Mouse (Mus musculus) liver, postnatal 0 days (tissue): Measurements from ENCODE around the gene Rap1b.

Experiments
- CTCF ChIP-seq: sonication (generic); IDR thresholded peaks from 2 replicates; pipeline ENCODE4 v1.5.1; 2016; ENCODE audit warnings: antibody characterized with exemption, low read depth
- EP300 ChIP-seq: IDR thresholded peaks from 2 replicates; pipeline ENCODE4 v1.6.1; 2016; ENCODE audit warnings: antibody characterized with exemption, low read depth, mild to moderate bottlenecking

- no peak for TF ChIP-seq CTCF
- no peak for TF ChIP-seq EP300
Observed at GRCm38 (mm10) chr10:117876801-117877200, 31.0 kb upstream of the Rap1b start.
